Mouse (Mus musculus) testis, adult 2 months (tissue): Measurements from ENCODE around the gene Cdh26. TPM values are rescaled to one million over a fixed set of nuclear protein-coding genes. Genes with fewer than 3 reads are reported as not detected.

Experiments used
- H3K27ac ChIP-seq: fragments of 200-500 bp; 2 replicates; pipeline ENCODE4 v1.5.1; 2012; ENCODE audit warnings: low read depth, low read length; ENCODE audit not compliant: control insufficient read depth, insufficient read depth
- H3K27me3 ChIP-seq: fragments of 200-500 bp; 2 replicates; pipeline ENCODE4 v1.6.1; 2012; ENCODE audit warnings: mild to moderate bottlenecking, low read length, moderate library complexity; ENCODE audit not compliant: control insufficient read depth, insufficient read depth
- H3K36me3 ChIP-seq: fragments of 200-500 bp; 2 replicates; pipeline ENCODE4 v1.6.1; 2012; ENCODE audit warnings: mild to moderate bottlenecking, low read length; ENCODE audit not compliant: control insufficient read depth, insufficient read depth
- H3K4me1 ChIP-seq: fragments of 200-500 bp; 2 replicates; pipeline ENCODE4 v1.6.1; 2012; ENCODE audit warnings: low read length; ENCODE audit not compliant: control insufficient read depth, insufficient read depth
- H3K4me3 ChIP-seq: fragments of 200-500 bp; 2 replicates; pipeline ENCODE4 v1.5.1; 2012; ENCODE audit warnings: low read depth, mild to moderate bottlenecking, low read length, moderate library complexity, mixed read lengths; ENCODE audit not compliant: control insufficient read depth
- CTCF ChIP-seq: fragments of 200-500 bp; IDR thresholded peaks from 2 replicates; pipeline ENCODE4 v1.5.1; 2012; ENCODE audit warnings: low read depth, mild to moderate bottlenecking, inconsistent platforms, low read length, moderate library complexity; ENCODE audit not compliant: control insufficient read depth, insufficient read depth, insufficient replicate concordance
- POLR2A ChIP-seq: fragments of 200-500 bp; IDR thresholded peaks from 2 replicates; pipeline ENCODE4 v1.6.1; 2012; ENCODE audit warnings: low read depth, mild to moderate bottlenecking, inconsistent platforms, low read length, moderate library complexity; ENCODE audit not compliant: control insufficient read depth
- polyA plus RNA-seq: library from polyadenylated mRNA; depleted of rRNA; stranded (reverse); fragments of >200 nt; gene quantifications from 2 replicates; pipeline ENCODE4 v1.2.3, GENCODE M21; 2012

The Cdh26 gene
- polyA plus RNA-seq, 1 experiment: 3.5 TPM

DNA sequence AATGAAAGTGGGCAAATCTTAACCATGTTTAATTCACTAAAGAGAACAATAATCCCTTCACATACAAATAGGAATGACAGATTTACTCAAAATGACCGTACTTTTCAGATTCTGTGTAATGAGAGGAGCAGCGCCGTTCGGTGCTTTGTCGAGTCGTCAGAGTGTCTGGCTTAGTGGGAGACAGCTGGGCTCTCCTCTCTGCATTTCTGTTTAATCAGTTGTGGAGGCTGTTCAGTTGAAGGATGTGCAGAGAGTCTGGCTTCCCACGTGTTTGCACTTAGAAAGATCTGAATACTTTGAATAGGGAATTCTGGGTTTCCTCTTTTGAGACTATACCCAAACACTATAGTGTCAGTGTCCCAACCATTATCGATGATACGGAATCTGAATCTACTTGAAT, 7.0 kb downstream of the Cdh26 start:
- no peak overlapping the region for H3K4me3 ChIP-seq
- H3K27ac ChIP-seq: no peak overlapping the region
- H3K4me1 ChIP-seq: no peaks in the 10 kb centered on the region
- TF ChIP-seq POLR2A (no peak), CTCF (no peak)
- no peaks in the 10 kb centered on the region for H3K27me3 ChIP-seq
- no peaks in the 10 kb centered on the region for H3K36me3 ChIP-seq

DNA sequence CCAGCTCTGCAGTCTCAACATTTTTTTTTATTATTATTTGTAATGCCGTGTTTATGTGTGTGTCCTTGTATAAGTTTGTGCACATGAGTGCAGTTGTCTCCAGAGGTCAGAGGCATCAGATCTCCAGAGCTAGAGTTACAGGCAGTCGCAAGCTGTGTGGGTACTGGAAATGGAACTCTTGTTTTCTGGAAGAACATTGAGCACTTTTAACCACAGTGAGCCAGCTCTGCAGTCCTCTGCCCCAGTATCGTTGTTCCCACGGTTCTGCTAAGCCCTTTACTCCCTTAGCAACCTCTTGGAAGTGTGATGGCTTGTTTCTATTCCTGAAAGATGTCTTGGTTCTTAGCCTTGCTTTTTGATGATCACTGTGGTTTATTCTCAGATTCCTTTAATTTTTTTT, 19.1 kb downstream of the Cdh26 start:
- Histone ChIP-seq H3K4me1 (no peaks in the 10 kb centered on the region), H3K36me3 (no peaks in the 10 kb centered on the region)
- no peak for TF ChIP-seq POLR2A
- TF ChIP-seq CTCF: no peak

DNA sequence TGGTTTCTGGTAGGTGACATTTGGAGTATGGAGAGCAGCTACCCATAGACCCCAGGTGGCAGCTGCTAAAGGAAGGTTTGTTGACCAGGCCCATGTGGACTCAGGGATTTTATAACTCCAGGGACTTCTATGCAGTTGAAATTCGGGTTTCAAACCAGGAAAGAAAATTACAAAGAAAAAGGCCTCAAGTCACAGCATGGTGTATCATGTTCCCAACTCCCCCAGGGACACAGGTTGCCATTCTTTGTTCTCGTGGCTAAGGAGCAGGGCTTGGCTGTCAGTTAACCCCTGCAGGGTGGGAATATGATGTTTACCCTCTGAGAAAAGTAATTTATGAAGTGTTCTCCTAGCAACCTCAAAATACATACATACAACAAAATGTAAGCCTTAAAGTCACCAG, 19.9 kb downstream of the Cdh26 start:
- no peaks in the 10 kb centered on the region for H3K27me3 ChIP-seq

More for the DNA sequence above, 19.1 kb downstream of the Cdh26 start:
- H3K4me3 ChIP-seq: no peak overlapping the region
- no peaks in the 10 kb centered on the region for H3K27me3 ChIP-seq
- H3K27ac ChIP-seq: no peak overlapping the region

GRCm38 (mm10) chr2:178450961-178451360, 20.6 kb downstream of the Cdh26 start:
- Histone ChIP-seq H3K27ac (no peak overlapping the region), H3K36me3 (no peaks in the 10 kb centered on the region), H3K27me3 (no peaks in the 10 kb centered on the region), H3K4me1 (no peaks in the 10 kb centered on the region), H3K4me3 (no peak overlapping the region)
- no peak for TF ChIP-seq CTCF
- no peak for TF ChIP-seq POLR2A

More for the DNA sequence above, 19.9 kb downstream of the Cdh26 start:
- no peaks in the 10 kb centered on the region for H3K36me3 ChIP-seq
- no peaks in the 10 kb centered on the region for H3K4me1 ChIP-seq
- H3K27ac ChIP-seq: no peak overlapping the region
- no peak overlapping the region for H3K4me3 ChIP-seq
- TF ChIP-seq CTCF: no peak
- no peak for TF ChIP-seq POLR2A

GRCm38 (mm10) chr2:178454664-178455516, 24.6 kb downstream of the Cdh26 start:
- TF ChIP-seq POLR2A (no peak), CTCF (no peak)
- H3K27ac ChIP-seq: no peak overlapping the region

GRCm38 (mm10) chr2:178457414-178457813, 27.1 kb downstream of the Cdh26 start:
- no peaks in the 10 kb centered on the region for H3K27me3 ChIP-seq
- no peak overlapping the region for H3K4me3 ChIP-seq
- H3K4me1 ChIP-seq: no peaks in the 10 kb centered on the region; the same call in 1 of the 2 replicates
- no peaks in the 10 kb centered on the region for H3K36me3 ChIP-seq
- no peak for TF ChIP-seq CTCF
- TF ChIP-seq POLR2A: no peak
- H3K27ac ChIP-seq: no peak overlapping the region

More at GRCm38 (mm10) chr2:178454664-178455516, 24.6 kb downstream of the Cdh26 start:
- H3K27me3 ChIP-seq: no peaks in the 10 kb centered on the region
- no peaks in the 10 kb centered on the region for H3K36me3 ChIP-seq
- H3K4me1 ChIP-seq: no peaks in the 10 kb centered on the region
- H3K4me3 ChIP-seq: no peak overlapping the region

- Histone ChIP-seq H3K4me3 (no peak overlapping the region), H3K36me3 (no peaks in the 10 kb centered on the region), H3K27ac (no peak overlapping the region), H3K4me1 (no peaks in the 10 kb centered on the region; the same call in 1 of the 2 replicates), H3K27me3 (no peaks in the 10 kb centered on the region)
- TF ChIP-seq CTCF (no peak), POLR2A (no peak)
These were observed 30.0 kb downstream of the Cdh26 start for GRCm38 (mm10) chr2:178460353-178460752.
